Mouse (Mus musculus) thymus, adult 2 months (tissue): ENCODE results near the gene Rpusd3.

Experiments
- CTCF ChIP-seq: fragments of 200-500 bp; IDR thresholded peaks from 2 replicates; pipeline ENCODE4 v1.5.1; 2012; ENCODE audit warnings: mild to moderate bottlenecking, control low read depth, low read length, moderate library complexity, borderline replicate concordance; ENCODE audit not compliant: control insufficient read depth, poor library complexity, insufficient read depth; ENCODE audit errors: extremely low read depth
- POLR2A ChIP-seq: fragments of 200-500 bp; IDR thresholded peaks from 2 replicates; pipeline ENCODE4 v1.6.1; 2012; ENCODE audit warnings: mild to moderate bottlenecking, low read length, control low read depth, moderate library complexity; ENCODE audit not compliant: control insufficient read depth, poor library complexity, insufficient read depth; ENCODE audit errors: extremely low read depth

DNA sequence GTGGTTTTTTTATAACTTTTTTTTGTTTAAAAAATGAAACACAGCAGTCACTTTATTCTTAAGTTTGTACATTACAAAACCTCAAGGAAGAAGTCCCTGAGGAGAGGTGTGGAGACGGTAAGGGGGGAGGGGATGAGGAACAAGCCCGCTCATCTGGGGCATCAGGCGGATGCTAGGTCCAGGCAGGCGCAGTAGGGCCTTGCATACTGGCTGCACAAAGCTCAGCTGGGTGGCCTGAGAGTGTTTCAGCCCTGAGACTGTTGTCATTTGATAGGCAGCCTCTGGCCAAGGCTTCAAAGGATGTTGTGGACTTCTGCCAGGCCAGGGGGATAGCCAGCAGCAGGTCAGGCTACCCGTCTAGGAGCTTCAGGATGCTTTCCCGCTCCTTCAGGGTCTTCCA is 52.5 kb downstream of the Rpusd3 start:
- TF ChIP-seq CTCF (no peak), POLR2A (no peak)
